Mouse (Mus musculus) liver, embryonic 14.5 days (tissue): ENCODE data around the gene Mtmr14. TPM values are rescaled to one million over a fixed set of nuclear protein-coding genes. Genes with fewer than 3 reads are reported as not detected.

ENCODE experiments used
- ATAC-seq: fragments of 200-750 bp; cut with Nextera tagmentation; 2 replicates; pipeline ENCODE4 v1.8.0; 2017; ENCODE audit warnings: moderate number of reproducible peaks, mild to moderate bottlenecking, moderate library complexity; ENCODE audit not compliant: insufficient read depth
- DNase-seq, 3 experiments: peaks; one replicate each; pipeline ENCODE4 v3.0.0-alpha.2; 2012 to 2013; ENCODE audit warnings: low read depth in 3 of 3, low spot score in 3 of 3
- H3K27ac ChIP-seq: fragments of 300-500 bp; sonication (generic); 2 replicates; pipeline ENCODE4 v1.5.1; 2014; ENCODE audit warnings: moderate library complexity, mild to moderate bottlenecking, control low read depth, inconsistent platforms
- H3K27me3 ChIP-seq: fragments of 300-500 bp; sonication (generic); 2 replicates; pipeline ENCODE4 v1.6.1; 2014; ENCODE audit warnings: mild to moderate bottlenecking, low read length, moderate library complexity; ENCODE audit not compliant: control insufficient read depth, insufficient read depth
- H3K36me3 ChIP-seq: fragments of 300-500 bp; sonication (generic); replicated peaks from 2 replicates; pipeline ENCODE4 v1.6.1; 2014; ENCODE audit warnings: low read depth; ENCODE audit not compliant: control insufficient read depth, insufficient read depth
- H3K4me1 ChIP-seq, 2 experiments: fragments of 200-500 bp in 1 of 2; fragments of 300-500 bp in 1 of 2; sonication (generic) in 1 of 2; replicated peaks; 2 replicates each; pipeline ENCODE4 v1.6.1; 2012 to 2014; ENCODE audit warnings: antibody characterized with exemption in 1 of 2, inconsistent platforms in 1 of 2, low read length in 1 of 2; ENCODE audit not compliant: control insufficient read depth in 2 of 2, insufficient read depth in 2 of 2
- H3K4me2 ChIP-seq: fragments of 300-500 bp; sonication (generic); 2 replicates; pipeline ENCODE4 v1.6.1; 2014; ENCODE audit warnings: low read depth, mild to moderate bottlenecking, control low read depth, moderate library complexity
- H3K4me3 ChIP-seq, 2 experiments: fragments of 200-500 bp in 1 of 2; fragments of 300-500 bp in 1 of 2; sonication (generic) in 1 of 2; 2 replicates each; pipeline ENCODE4 v1.5.1; 2012 to 2014; ENCODE audit warnings: low read depth in 2 of 2, low read length in 2 of 2, mild to moderate bottlenecking in 2 of 2, control low read depth in 1 of 2, inconsistent platforms in 1 of 2, moderate library complexity in 1 of 2; ENCODE audit not compliant: insufficient read depth in 1 of 2
- H3K9ac ChIP-seq: fragments of 300-500 bp; sonication (generic); replicated peaks from 2 replicates; pipeline ENCODE4 v1.6.1; 2014; ENCODE audit warnings: mild to moderate bottlenecking, control low read depth, moderate library complexity
- H3K9me3 ChIP-seq: fragments of 300-500 bp; sonication (generic); 2 replicates; pipeline ENCODE4 v1.6.1; 2016; ENCODE audit warnings: low read length, mixed read lengths; ENCODE audit not compliant: control insufficient read depth
- CTCF ChIP-seq: IDR thresholded peaks from 2 replicates; pipeline ENCODE4 v1.5.1; 2016; ENCODE audit warnings: antibody characterized with exemption, low read depth, control low read depth
- EP300 ChIP-seq: IDR thresholded peaks from 2 replicates; pipeline ENCODE4 v1.6.1; 2016; ENCODE audit warnings: antibody characterized with exemption, low read depth
- WGBS: fragments of 180-500 bp; shearing (Covaris S2); extraction: QIAGEN DNeasy Blood & Tissue Kit; methylation state at CpG from one replicate; pipeline ENCODE4 v1.1.7; 2014; ENCODE audit not compliant: insufficient replicate concordance; 5-methylcytosine and 5-hydroxymethylcytosine counted together
- polyA plus RNA-seq, 2 experiments: library from polyadenylated mRNA; depleted of rRNA in 1 of 2; stranded (reverse) in 1 of 2; unstranded in 1 of 2; fragments of >200 nt; fragmentation: Nextera tagmentation in 1 of 2; extraction: Ambion mirVana in 1 of 2; gene quantifications; 2 replicates each; pipeline versions ENCODE4 v1.2.1 to v1.2.3; 2012 to 2014

Mtmr14 gene
- polyA plus RNA-seq, 2 experiments: 11.6 to 16.0 TPM

DNA sequence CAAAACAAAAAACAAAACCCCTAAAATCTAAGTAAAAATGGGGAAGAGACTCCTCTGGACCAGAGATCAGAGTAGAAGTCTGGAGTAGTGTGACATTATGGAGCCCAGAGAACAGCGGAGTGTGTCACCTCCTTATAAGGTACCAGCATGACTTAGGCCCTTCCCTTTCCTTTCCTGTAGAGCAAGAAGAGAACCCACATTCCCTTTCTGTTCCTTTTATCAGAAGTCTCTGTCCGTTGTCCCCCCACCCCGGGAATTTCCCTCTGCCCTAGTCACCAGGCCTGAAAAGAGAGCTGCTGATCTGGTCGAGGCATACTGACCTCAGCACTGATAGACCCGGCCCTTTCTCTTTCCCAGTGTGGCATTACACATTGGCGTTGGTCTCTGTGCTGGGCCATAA, 799 bp downstream of the Mtmr14 start:
- WGBS: 13% methylated on average over 6 of the region's 6 CpGs
- ATAC-seq (no peak), DNase-seq (peak in 1 of 3 experiments; percentile 52)
- Histone ChIP-seq H3K27ac (peak overlapping the region; percentile 70), H3K4me3 (peak overlapping the region; percentile 87 to 100), H3K27me3 (no peaks in the 10 kb centered on the region), H3K9me3 (no peaks in the 10 kb centered on the region), H3K4me1 (peaks cover 10% of the 10 kb centered on the region in 2 experiments), H3K9ac (peak overlapping the region; percentile 95), H3K36me3 (peaks cover 2% of the 10 kb centered on the region; the same call in 1 of the 2 replicates), H3K4me2 (peak overlapping the region; percentile 92)
- no peak for TF ChIP-seq EP300
- no peak for TF ChIP-seq CTCF

GRCm38 (mm10) chr6:113242753-113243152, 5.1 kb downstream of the Mtmr14 start:
- 65% methylated on average over 1 of the region's 1 CpGs for WGBS
- Histone ChIP-seq H3K27me3 (no peaks in the 10 kb centered on the region), H3K27ac (no peak overlapping the region), H3K4me2 (no peak overlapping the region), H3K9me3 (no peaks in the 10 kb centered on the region), H3K36me3 (peaks cover 2% of the 10 kb centered on the region; the same call in 1 of the 2 replicates), H3K4me1 (peaks cover 4 to 5% of the 10 kb centered on the region in 2 experiments), H3K9ac (no peak overlapping the region), H3K4me3 (no peak overlapping the region)
- TF ChIP-seq EP300 (no peak), CTCF (no peak)
- DNase-seq (peak in 1 of 3 experiments; percentile 16), ATAC-seq (no peak)

GRCm38 (mm10) chr6:113245585-113245984, 7.9 kb downstream of the Mtmr14 start:
- Histone ChIP-seq H3K9ac (no peak overlapping the region), H3K27me3 (no peaks in the 10 kb centered on the region), H3K27ac (no peak overlapping the region), H3K9me3 (no peaks in the 10 kb centered on the region), H3K4me1 (peaks cover 0 to 3% of the 10 kb centered on the region in 2 experiments; a peak in 1 of 4 replicates), H3K4me2 (no peak overlapping the region), H3K36me3 (peaks cover 2% of the 10 kb centered on the region; the same call in 1 of the 2 replicates), H3K4me3 (no peak overlapping the region)
- DNase-seq (no peak), ATAC-seq (no peak)
- TF ChIP-seq EP300 (no peak), CTCF (no peak)
- 55% methylated on average over 2 of the region's 2 CpGs for WGBS

DNA sequence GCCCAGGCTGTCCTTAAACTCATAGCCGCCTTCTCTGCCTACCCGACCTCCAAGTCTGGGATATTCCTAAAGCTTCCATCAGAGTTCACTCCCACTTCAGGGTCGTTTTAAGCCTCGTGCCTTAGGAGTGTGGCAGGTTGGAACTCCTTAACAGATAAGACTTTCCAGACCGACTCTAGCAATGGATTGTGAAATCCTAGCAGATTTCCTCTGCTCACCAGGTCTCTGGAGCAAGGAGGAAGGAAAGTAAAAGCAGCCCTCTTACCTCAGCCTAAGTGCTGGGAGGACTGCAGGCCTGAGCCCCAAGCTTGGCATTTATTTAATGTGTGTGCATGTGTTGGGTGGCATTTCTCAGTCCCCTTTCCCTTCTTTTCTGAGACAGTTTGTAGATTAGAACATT, 13.1 kb downstream of the Mtmr14 start:
- Histone ChIP-seq H3K27me3 (no peaks in the 10 kb centered on the region), H3K9me3 (no peaks in the 10 kb centered on the region), H3K4me1 (no peaks in the 10 kb centered on the region), H3K4me2 (no peak overlapping the region), H3K36me3 (peaks cover 3% of the 10 kb centered on the region), H3K4me3 (no peak overlapping the region), H3K27ac (no peak overlapping the region), H3K9ac (no peak overlapping the region)
- WGBS: 68% methylated on average over 5 of the region's 5 CpGs
- DNase-seq: no peak
- no peak for ATAC-seq
- TF ChIP-seq EP300: no peak
- TF ChIP-seq CTCF: no peak

GRCm38 (mm10) chr6:113251921-113252320, 14.3 kb downstream of the Mtmr14 start:
- peaks cover 3% of the 10 kb centered on the region for H3K36me3 ChIP-seq

More at GRCm38 (mm10) chr6:113251921-113252320, 14.3 kb downstream of the Mtmr14 start:
- no peak for ATAC-seq
- Histone ChIP-seq H3K9me3 (no peaks in the 10 kb centered on the region), H3K4me1 (no peaks in the 10 kb centered on the region), H3K9ac (no peak overlapping the region), H3K27ac (no peak overlapping the region), H3K4me3 (no peak overlapping the region), H3K27me3 (no peaks in the 10 kb centered on the region), H3K4me2 (no peak overlapping the region)
- no peak for DNase-seq
- TF ChIP-seq EP300 (no peak), CTCF (peak; percentile 43; the same call in 1 of the 2 replicates)
